Mouse (Mus musculus) adrenal gland, adult 18-20 months (tissue): ENCODE data around the gene Kcne4. TPM values are rescaled to one million over a fixed set of nuclear protein-coding genes. Genes with fewer than 3 reads are reported as not detected.
"Not testable (repeated sequence)": the region's sequence is repeated elsewhere in the genome, so short reads cannot be mapped to it uniquely, and the experiment has no call there.

ENCODE experiments used
- DNase-seq, 2 experiments: peaks; one replicate each; pipeline ENCODE4 v3.0.0; 2021 to 2022; ENCODE audit warnings: low spot score in 2 of 2
- long read RNA-seq, 2 experiments: library from polyadenylated mRNA; stranded (forward); transcript quantifications; one replicate each; pipeline ENCODE4 v2.0.0; 2021
- total RNA-seq, 2 experiments: library from RNA; stranded (reverse); gene quantifications; 1 replicate in 1 of 2; 2 replicates in 1 of 2; pipeline ENCODE4 v1.2.3; 2021

Gene Kcne4
- total RNA-seq: 1 to 10 TPM; 5.0 to 5.4 TPM
- long read RNA-seq, experiment 1, partial matches to known transcripts: 0 of 3 reads
- long read RNA-seq, experiment 1, other reads (novel, unspliced or antisense): 0 of 3 reads
- long read RNA-seq, experiment 2, transcript Kcne4-201 (2 exons, 2,657 nt): major isoform, 11 of 16 reads
- long read RNA-seq, experiment 2, partial matches to known transcripts: 5 of 16 reads
- long read RNA-seq, experiment 2, other reads (novel, unspliced or antisense): 0 of 16 reads

DNA sequence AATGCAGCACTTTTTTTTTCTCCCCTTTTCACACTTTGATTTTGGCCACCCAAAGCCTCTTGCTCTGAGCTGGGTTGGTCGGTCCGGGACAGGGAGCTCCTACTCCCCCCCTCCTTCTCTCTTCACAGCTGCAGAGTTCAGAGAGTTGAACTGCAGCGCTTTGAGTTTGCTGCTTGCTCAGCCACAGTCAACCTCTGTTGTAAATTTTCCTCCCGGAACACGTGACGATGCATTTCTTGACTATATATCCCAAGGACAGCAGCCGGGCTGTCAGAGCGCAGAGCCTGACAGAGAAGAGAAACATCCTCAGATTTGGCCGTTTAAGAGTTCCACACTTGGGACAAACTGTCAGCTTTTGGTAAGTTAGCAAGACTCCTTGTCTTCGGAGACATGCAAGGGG is at the start of gene Kcne4:
Kcne4 (plus strand) TSS at position 120 of the 400 bp plus-strand sequence.
- DNase-seq: no peak

DNA sequence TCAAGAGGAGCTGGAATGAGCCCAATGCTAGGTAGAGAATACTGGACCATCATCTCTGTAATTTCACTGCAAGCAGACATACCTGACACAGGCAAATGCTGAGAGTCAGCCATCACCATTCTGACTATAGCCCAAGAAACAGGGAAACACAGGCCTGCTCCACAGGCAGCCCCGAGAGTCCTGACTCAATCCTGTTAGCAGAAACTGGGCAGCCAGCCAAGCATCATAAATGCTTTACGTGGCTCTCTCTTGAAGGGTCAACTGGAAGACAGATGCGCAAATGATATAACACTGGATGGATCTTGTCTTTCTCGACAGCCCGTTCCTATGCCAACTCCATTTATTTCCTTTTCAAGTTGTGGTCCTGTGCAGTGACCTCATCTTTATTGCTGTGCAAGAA is 34.7 kb upstream of the Kcne4 start:
- DNase-seq: peak in 1 of 2 experiments; percentile 18

DNA sequence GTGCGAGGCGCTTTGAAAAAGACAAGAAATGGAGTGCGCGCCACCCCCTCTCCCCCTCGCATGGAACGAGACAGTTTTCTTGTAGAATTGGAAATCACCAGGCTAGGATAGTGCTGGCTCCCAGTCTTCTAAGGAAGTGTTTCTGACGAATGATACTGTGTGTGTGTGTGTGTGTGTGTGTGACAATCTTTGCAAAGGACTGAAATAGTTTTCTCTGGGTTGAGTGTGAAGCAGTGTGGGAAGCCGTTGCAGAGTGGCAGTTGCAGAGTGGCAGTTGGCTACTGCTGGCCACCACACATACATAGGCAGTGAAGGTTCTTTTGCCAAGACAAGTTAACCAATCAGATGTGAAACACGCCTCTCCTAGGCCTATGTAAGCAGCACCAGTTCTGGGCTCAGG is 31.6 kb upstream of the Kcne4 start:
- not testable (repeated sequence) for DNase-seq

DNA sequence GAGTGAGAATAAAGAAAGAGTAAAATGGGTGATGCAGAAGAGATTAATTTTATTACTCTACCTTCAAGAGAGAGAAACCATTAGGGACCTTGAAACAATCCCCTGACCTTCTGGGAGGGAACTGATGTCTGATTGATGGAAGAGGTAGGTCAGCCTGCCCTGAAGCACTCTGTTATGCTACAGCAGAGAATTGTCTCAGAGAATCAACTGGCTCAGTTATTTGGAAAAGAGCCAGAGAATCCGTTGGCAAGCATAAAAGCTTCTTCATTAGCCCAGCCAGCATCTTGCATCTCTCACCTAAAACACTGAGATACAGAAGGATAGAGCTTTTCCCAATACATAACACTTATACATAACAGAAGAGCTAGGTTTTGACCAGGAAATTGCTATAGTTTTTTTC is 26.8 kb upstream of the Kcne4 start:
- no peak for DNase-seq

DNA sequence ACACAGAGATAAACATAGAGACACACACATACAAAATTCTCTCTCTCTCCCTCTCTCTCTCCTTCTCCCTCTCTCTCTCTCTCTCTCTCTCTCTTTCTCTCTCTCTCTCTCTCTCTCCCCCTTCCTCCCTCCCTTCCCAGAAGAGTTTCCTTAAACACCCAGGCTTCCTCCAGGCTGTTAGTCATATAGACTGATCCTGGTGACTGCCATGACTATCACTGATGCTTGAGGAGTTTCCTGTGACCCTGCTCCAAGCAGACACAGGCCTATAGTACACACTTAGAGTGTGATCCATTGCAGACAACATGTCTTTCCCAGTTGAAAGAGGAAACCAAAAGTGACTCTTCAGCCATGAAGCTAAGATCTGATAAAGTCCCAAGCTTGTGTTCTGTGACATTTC is 9.1 kb upstream of the Kcne4 start:
- DNase-seq: no peak

DNA sequence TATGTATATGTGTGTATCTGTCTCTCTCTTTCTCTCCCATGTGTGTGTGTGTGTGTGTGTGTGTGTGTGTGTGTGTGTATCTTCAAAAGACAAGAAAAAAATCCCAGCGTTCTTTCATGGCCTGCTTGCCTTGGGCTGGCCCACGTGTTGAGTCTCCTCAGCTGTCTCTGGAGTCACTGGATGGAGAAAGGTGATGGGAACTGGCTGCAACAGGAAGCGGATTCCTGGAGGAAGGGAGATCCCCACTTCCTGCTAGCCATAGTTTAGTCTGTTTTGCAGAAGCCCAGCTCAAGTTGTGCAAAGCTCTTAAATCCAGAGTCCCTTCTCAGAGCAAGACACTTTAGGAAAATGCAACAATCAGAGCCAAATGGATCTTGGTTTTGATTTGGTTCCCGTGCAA is 6.7 kb upstream of the Kcne4 start:
- DNase-seq: no peak

DNA sequence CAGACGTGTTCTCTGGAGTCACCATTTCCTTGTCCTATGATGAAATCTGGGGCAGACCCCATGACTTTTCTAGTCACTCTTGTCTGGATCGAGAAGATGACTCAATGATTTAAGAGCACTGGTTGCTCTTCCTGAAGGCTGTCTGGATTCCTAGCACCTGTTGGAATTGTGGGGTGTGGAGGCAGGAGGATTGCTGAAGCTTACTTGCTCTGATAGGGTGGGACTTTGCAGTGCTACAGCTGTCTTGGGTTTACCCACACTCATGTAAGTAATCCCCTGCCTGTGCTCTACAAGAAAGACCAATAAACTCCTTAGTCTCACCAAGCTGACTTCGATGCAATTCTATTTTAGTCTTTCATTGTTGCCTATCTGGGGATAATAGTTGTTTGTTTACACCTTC is 5.7 kb upstream of the Kcne4 start:
- DNase-seq: no peak

DNA sequence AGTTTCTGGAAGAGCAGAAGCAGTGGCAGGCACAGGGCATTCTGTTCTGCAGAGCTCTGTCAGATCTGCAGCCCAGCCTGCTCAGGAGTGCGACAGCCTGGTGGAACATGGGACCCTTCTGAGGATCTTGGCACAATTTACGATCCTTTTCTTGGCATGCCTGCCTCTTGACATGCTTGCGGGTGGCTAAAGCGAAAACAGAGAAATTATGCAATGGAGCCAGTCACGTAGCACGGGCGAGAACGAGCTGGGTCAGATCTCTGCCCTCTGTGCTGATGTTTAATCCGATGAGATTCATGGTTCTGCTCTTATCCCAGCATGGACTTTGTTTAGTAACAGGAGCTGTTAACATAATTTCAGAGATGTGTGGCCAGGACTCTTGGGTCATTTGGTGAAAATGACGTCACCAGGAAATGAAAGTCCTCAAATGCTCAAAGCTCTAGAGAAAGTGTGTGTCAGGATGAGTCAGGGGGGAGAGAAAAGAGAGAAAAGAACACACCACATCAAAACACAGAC is 4.5 kb upstream of the Kcne4 start:
- no peak for DNase-seq

DNA sequence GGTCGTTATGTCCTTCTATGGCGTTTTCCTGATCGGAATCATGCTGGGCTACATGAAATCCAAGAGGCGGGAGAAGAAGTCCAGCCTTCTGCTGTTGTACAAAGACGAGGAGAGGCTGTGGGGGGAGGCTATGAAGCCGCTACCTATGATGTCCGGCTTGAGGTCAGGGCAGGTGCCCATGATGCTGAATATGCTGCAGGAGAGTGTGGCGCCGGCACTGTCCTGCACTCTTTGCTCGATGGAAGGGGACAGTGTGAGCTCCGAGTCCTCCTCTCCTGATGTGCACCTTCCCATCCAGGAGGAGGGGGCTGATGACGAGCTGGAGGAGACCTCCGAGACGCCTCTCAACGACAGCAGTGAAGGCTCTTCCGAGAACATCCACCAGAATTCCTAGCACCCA is 1.2 kb downstream of the Kcne4 start:
- no peak for DNase-seq

DNA sequence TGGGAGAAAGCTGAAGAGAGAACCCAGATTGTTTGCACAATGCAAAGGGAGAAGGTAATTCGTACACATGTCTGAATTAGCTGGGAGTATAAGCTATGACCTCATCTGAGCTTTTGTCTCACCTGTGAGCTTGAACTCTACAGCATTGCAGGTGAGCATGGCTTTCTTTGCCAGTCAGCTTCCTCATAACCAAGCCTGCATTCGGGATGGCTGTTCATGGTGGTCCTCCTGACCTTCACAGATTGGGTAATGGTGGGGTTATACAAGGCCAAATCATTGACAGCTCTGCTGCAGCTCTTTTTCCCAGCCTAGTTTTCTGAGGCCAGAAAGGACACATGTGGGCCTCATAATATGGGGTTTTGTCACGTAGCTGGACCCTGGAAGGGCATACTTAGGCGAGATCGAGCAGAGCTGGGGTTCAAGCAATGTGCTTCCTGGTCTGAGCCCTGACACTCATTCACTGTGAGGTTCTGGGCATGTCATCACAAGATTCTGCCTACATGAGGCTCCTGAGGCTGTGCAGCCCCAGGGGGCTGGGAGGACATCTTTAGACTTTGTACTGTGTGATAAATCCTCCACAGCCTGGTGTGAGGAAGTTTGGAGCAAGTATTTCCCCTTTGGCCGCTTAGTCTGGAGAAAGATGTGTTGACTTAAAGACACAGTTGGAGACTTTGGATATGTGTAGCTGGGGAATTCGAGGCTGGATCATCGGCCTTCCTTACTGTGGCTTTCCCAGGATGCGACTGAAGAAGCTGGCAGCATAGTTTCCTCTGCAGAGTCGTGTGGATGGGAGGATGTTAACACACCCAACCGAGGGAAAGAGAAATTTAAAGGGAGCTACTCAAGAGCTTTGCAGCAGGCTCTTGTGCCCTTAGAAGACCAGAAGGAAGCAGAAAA is 2.3 kb downstream of the Kcne4 start:
- no peak for DNase-seq

DNA sequence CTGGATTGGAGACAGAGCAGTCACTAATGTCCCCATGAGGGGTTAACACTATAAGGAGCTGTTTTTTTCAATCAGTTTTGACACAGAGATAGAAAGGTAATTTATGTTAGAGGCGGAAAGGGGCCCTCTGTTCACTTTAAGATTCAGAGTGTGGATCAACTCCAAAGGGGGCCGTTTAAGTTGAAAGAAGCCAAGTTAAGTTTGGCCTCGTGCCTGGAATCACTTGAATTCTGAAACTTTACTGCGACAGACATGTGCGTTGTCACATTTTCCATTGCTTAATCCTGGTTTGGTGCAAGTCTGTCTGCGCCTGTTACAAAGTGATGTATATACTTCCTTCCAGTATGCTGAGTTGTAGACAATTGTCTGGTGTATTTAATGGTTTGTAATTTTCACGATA is 3.0 kb downstream of the Kcne4 start:
- DNase-seq: no peak

DNA sequence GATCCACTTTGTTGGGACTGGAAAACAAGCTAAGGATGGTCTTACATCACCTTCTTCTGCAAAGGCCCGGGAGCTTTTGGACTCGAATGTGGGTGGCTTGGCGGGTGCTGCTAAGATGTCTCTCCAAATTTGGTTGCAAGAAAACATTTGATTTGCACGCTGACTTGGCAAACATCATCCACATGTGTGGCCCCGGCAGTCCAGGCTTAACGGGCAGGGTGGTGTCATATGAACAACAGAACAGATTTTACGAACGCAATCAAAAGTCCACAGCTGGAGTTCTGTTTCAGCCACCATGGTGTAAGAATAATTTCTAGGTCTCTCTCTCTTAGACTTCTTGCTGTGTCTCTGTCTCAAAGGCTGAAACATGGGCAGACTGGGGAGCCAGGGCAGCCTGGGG is 3.6 kb downstream of the Kcne4 start:
- DNase-seq: no peak

DNA sequence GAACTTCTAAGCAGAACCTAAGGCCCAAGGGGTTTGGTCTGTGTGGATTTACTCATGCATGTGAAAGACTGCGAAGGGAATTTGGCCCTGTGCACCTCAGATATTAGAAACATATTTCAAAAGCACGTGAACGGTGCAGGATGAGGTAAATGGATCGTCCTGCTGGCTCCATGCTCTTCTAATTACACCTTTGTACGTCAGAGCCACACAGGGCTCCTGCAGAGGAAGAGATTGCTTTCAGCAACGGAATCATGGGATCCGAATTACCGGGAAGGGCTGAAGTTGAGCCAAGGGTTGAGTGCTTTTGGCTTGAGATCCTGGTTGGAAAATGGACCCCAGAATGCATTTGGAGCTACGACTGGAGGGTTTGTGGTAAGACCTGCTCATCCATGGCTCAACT is 4.6 kb downstream of the Kcne4 start:
- DNase-seq: no peak

DNA sequence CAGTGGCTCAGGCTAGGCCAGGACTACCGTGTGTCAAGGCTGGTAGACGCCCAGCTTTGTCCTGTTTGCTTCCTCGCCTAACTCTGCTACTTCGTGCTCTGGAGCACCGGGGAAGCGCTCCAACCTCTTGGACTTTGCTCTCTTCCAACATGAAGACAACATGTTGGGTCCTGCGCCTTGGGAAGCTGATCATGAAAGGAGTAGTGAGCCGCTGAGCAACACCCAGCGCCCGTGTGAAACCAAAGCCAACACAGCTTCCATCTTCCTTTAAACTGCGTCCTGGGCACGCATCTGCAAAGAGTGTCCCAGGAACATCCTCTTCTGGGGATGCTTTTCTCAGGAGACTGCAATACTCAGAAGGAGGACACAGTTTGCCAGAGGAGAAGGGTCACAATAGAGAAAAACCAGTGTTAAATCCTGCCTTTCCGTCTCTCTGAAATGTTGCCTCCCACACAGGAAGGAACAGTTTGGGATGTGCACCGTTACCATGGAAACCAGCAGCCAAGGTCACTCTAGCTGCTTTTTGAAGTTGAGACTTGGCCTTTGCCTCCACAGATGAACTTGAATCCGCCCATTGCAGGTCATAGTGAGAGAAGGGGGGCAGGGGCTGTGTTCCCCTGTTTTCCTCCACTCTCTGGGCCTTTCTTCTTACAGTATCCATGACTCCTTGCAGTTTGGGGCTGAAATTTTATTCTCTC is 5.3 kb downstream of the Kcne4 start:
- no peak for DNase-seq

DNA sequence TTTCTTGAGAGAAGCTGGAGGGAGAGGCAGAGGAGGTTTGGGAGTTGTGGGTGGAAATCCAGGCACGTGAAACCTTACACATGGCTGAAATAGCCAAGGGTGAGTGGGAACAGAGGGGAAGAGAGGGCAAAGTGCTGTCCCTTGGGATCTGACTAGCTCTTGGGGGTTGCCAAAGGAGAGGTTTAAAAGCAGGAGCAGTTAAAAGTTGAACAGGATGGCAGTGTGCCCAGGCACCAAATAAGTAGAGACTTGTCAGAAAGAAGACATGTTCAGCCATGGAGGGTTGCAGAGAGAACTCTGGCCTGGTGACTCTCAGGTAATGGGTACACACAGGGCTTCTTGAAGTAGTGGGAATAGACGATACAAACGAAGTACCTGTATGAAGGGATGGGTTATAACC is 8.7 kb downstream of the Kcne4 start:
- DNase-seq: no peak

DNA sequence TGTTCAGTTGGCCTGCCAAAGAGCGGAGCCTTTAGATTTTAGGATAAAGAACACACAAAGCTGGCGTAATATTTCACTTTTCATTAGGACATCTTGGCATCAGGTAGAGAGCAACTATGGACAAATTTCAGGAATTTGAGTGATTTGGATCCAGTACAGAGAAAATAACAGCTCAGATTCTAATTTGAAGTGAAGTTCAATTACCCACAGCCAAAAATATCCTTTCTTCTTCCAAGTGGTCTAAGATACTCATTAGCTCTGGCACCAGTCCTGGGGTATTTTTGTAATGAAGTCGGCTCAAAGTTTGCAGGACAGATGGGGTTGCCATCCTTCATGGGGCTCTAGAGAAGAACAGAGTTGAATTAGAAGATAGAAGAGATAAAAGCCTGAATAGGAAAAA is 21.9 kb downstream of the Kcne4 start:
- no peak for DNase-seq

DNA sequence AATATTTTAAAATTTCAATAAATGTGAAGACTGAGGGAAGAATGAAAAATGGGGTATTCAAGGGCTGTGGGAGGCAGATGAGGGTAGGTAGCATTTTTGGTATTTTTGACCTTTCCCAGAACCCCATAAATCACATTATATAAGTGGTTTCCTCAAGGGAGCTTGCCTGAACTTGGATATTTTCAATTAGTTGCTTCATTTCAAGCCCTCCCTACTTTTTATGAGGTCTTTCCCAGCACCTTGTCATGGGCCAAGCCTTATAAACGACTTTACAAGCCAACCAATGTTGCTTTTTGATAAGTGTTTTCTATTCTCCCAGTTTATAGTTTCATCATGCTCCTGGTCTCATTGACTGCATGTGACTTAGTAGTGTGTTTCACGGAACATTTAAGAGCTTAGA is 24.2 kb downstream of the Kcne4 start:
- DNase-seq: no peak

DNA sequence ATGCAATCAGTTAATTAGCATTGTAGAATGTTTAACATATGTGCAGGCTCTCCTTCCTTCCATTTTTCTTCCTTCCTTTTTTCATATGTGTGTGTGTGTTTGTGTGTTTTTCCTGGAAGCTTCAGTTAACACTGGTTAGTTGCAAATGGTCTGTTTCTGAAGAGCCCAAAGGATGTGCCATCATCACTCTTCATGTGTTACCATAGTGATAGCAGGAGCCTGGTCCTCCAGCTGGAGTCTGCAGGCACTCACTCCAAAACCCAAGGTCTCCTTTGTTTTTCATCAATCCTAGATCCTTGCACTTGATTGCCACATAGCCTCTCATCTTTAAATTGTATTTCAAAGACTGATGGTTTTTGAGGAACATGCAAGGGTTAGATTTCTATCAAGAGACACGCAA is 29.1 kb downstream of the Kcne4 start:
- no peak for DNase-seq

DNA sequence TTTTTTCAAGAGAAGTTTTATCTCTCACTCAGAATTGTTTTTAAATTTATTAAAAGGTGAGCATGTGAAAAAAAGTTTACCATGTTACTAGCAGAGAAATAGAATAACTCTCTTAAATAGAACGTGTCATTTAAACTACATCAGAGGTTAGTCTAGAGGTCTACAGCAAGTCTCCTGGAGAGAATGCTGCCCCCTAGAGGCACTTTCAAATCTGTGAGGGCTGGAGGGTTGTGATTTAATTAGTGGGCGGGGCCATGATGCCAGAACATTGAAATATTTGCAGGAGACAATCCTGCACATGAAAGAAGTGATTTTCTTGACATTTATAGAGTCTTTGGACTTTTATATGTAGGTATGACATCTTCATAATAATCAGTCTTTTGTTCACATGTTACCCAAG is 29.9 kb downstream of the Kcne4 start:
- DNase-seq: peak; percentile 43 to 56

DNA sequence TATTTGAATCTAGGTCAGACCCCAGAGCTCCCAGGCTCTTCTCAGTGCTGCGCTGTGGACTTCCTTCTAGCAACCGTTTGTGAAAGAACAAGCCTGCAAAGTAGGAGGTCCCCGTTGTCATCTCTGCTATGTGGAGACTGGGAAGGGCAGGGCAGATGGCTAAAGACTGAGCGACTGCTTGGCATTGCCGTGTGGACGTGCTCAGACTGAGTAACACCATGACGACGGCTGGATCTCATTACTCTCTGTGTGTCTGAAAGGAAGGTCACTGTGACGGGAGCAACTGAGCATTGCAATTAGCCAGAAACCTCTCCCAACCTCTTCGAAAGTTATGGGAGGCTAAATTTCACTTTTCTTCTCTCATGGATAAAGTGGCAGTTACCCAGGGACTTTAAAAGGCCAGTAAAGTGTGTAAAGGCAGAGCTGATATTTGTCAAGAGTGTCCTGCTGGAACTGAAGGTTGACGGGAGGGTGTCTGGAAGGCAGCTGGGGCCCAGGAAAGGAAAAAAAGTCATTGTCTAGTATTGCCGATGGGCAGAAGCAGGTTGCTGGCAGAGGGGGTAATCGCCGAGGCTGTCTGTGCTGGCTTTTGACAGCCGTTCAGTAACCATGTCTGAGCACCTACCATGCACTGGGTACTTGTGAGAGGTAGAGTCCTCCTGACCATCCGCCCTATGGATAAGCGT is 36.0 kb downstream of the Kcne4 start:
- DNase-seq: no peak

DNA sequence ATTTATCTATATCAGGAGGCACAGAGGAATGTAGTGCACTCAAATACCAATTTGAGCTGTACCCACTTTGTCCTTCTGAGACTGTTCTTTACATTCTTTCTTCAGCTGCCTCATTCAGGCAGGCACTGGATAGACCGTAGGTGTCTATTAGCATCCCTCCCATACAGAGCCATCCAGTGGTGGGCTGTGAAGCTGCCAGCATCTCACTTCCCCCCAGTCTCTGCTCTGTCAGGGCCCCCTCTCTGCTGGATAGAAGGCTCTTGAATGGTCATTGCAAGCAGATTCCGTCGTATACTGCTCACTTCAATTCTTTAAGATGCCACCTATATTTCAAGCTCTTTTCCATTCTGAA is 36.5 kb downstream of the Kcne4 start:
- DNase-seq: no peak
